Mouse (Mus musculus) liver, adult 10 weeks (tissue): ENCODE measurements around the gene Lrrtm1. TPM values are rescaled to one million over a fixed set of nuclear protein-coding genes. Genes with fewer than 3 reads are reported as not detected.

Experiments
- polyA plus RNA-seq: library from polyadenylated mRNA; stranded (reverse); fragments of 350-450 nt; fragmentation: Illumina TruSeq; extraction: RNeasy Lipid Tissue Mini Kit (QIAGEN cat#74804); gene quantifications from one replicate; pipeline ENCODE4 v1.2.3, GENCODE M21; 2014; ENCODE audit warnings: low read depth, low replicate concordance

The Lrrtm1 gene
- not detected for polyA plus RNA-seq

DNA sequence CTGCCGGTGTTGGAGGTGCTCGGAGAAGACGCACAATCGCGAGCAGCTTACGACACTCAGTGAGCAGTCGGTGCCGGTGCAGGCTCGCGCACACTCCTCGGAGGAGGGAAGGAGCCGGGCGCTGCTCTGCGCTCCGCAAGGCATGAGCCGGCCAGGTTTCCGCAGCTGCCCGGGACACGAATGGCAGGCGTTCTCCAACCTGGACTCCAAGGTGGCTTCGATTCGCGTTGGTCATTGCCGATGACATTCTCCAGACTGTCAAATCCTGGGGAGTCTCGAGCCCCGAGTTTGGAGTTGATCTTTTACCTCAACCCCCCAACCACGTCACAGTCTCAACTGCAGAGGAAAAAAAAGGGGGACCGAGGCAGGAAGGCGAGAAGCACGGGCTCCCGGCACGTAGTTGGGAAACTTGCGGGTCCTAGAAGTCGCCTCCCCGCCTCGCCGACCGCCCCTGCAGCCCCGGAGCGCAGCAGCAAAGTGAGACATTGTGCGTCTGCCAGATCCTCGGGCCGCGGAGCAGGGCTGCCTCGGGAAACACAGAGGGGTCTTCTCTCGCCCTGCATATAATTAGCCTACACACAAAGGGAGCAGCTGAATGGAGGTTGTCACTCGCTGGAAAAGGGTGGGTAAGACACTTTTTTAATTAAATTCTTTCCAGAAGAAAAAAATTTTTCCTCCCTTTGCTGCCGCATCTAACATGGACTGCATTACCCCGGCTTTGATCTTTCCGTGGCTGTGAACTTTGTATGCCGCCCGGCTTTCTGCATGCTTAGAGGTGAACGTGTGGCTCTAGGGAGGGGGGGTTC, at the start of gene Lrrtm1:
Gene Lrrtm1, plus strand, starts transcription at position 89 of the 806 bp plus-strand sequence.

